Mouse (Mus musculus) hindbrain, embryonic 10.5 days (tissue): Measurements from ENCODE around the gene Dlx4. TPM values are rescaled to one million over a fixed set of nuclear protein-coding genes. Genes with fewer than 3 reads are reported as not detected.

Source experiments
- DNase-seq: peaks from one replicate; pipeline ENCODE4 v3.0.0-alpha.2; 2017; ENCODE audit warnings: low spot score
- H3K27ac ChIP-seq: fragments of 300-500 bp; sonication (generic); 2 replicates; pipeline ENCODE4 v1.5.1; 2016; ENCODE audit warnings: mild to moderate bottlenecking, moderate library complexity
- H3K27me3 ChIP-seq: fragments of 300-500 bp; sonication (generic); 2 replicates; pipeline ENCODE4 v1.6.1; 2016; ENCODE audit warnings: mild to moderate bottlenecking; ENCODE audit not compliant: poor library complexity, insufficient read depth, severe bottlenecking
- H3K36me3 ChIP-seq: fragments of 300-500 bp; sonication (generic); 2 replicates; pipeline ENCODE4 v1.6.1; 2016; ENCODE audit warnings: mild to moderate bottlenecking, moderate library complexity
- H3K4me1 ChIP-seq: fragments of 300-500 bp; sonication (generic); replicated peaks from 2 replicates; pipeline ENCODE4 v1.6.1; 2016; ENCODE audit warnings: mild to moderate bottlenecking
- H3K4me3 ChIP-seq: fragments of 300-500 bp; sonication (generic); 2 replicates; pipeline ENCODE4 v1.5.1; 2016; ENCODE audit warnings: mild to moderate bottlenecking, moderate library complexity
- H3K9me3 ChIP-seq: fragments of 300-500 bp; sonication (generic); 2 replicates; pipeline ENCODE4 v1.6.1; 2016; ENCODE audit warnings: mild to moderate bottlenecking, moderate library complexity
- WGBS: fragments of 180-500 bp; shearing (Covaris S2); methylation state at CpG from one replicate; pipeline ENCODE4 v1.1.7; 2016; 5-methylcytosine and 5-hydroxymethylcytosine counted together
- polyA plus RNA-seq: library from polyadenylated mRNA; unstranded; fragments of >200 nt; fragmentation: Nextera tagmentation; extraction: Ambion mirVana; gene quantifications from 2 replicates; pipeline ENCODE4 v1.2.1, GENCODE M21; 2016

Gene Dlx4
- 0.25 and 0.31 TPM in 2 replicates for polyA plus RNA-seq

GRCm38 (mm10) chr11:95145851-95146403, at the start of gene Dlx4:
Dlx4 (minus strand) TSS chr11:95146263.
- Histone ChIP-seq H3K36me3 (no peaks in the 10 kb centered on the region), H3K27ac (0 out of 2 replicates have a peak within 1 kb of the TSS, but pooled peaks have one; percentile 6), H3K27me3 (peaks cover 100% of the 10 kb centered on the region), H3K4me3 (peak within 1 kb of the TSS; percentile 55), H3K4me1 (peaks cover 28% of the 10 kb centered on the region), H3K9me3 (no peaks in the 10 kb centered on the region)
- peak; percentile 69 for DNase-seq
- WGBS = under 1% methylated on average over 48 of the region's 48 CpGs

GRCm38 (mm10) chr11:95189863-95190262, 43.8 kb upstream of the Dlx4 start:
- Histone ChIP-seq H3K4me1 (peaks cover 41% of the 10 kb centered on the region), H3K36me3 (no peaks in the 10 kb centered on the region), H3K27ac (no peak overlapping the region), H3K4me3 (no peak overlapping the region), H3K9me3 (no peaks in the 10 kb centered on the region), H3K27me3 (peaks cover 54% of the 10 kb centered on the region)
- WGBS = 66% methylated on average over 11 of the region's 11 CpGs
- no peak for DNase-seq

- 89% methylated on average over 7 of the region's 7 CpGs for WGBS
- Histone ChIP-seq H3K27me3 (peaks cover 67% of the 10 kb centered on the region), H3K4me1 (peaks cover 55% of the 10 kb centered on the region), H3K4me3 (no peak overlapping the region), H3K36me3 (no peaks in the 10 kb centered on the region), H3K9me3 (no peaks in the 10 kb centered on the region), H3K27ac (peak overlapping the region; percentile 81)
- no peak for DNase-seq
These were observed 40.8 kb upstream of the Dlx4 start for GRCm38 (mm10) chr11:95186826-95187225.

GRCm38 (mm10) chr11:95185700-95186099, 39.6 kb upstream of the Dlx4 start:
- peak overlapping the region; percentile 81 for H3K27ac ChIP-seq
- H3K4me1 ChIP-seq = peaks cover 56% of the 10 kb centered on the region
- DNase-seq = peak; percentile 51
- H3K36me3 ChIP-seq = no peaks in the 10 kb centered on the region
- no peak overlapping the region for H3K4me3 ChIP-seq
- H3K9me3 ChIP-seq = no peaks in the 10 kb centered on the region
- WGBS = 29% methylated on average over 11 of the region's 11 CpGs
- H3K27me3 ChIP-seq = peaks cover 68% of the 10 kb centered on the region

- Histone ChIP-seq H3K27ac (peak overlapping the region; percentile 81), H3K4me1 (peaks cover 59% of the 10 kb centered on the region), H3K4me3 (no peak overlapping the region), H3K36me3 (no peaks in the 10 kb centered on the region), H3K27me3 (peaks cover 63% of the 10 kb centered on the region), H3K9me3 (no peaks in the 10 kb centered on the region)
- 32% methylated on average over 5 of the region's 5 CpGs for WGBS
- no peak for DNase-seq
These were observed 38.5 kb upstream of the Dlx4 start for GRCm38 (mm10) chr11:95184561-95184960.

GRCm38 (mm10) chr11:95179311-95179710, 33.2 kb upstream of the Dlx4 start:
- DNase-seq = no peak
- H3K27me3 ChIP-seq = peaks cover 40% of the 10 kb centered on the region
- peak overlapping the region; percentile 6 for H3K27ac ChIP-seq
- H3K4me1 ChIP-seq = peaks cover 31% of the 10 kb centered on the region
- no peaks in the 10 kb centered on the region for H3K36me3 ChIP-seq
- 70% methylated on average over 12 of the region's 12 CpGs for WGBS
- H3K4me3 ChIP-seq = no peak overlapping the region
- H3K9me3 ChIP-seq = no peaks in the 10 kb centered on the region

- DNase-seq = no peak
- Histone ChIP-seq H3K9me3 (no peaks in the 10 kb centered on the region), H3K27me3 (peaks cover 5% of the 10 kb centered on the region), H3K4me1 (peaks cover 7% of the 10 kb centered on the region; the same call in 1 of the 2 replicates), H3K27ac (no peak overlapping the region), H3K4me3 (no peak overlapping the region), H3K36me3 (no peaks in the 10 kb centered on the region)
- 79% methylated on average over 5 of the region's 5 CpGs for WGBS
These were observed 19.8 kb upstream of the Dlx4 start for GRCm38 (mm10) chr11:95165857-95166256.

- no peak overlapping the region for H3K4me3 ChIP-seq
- 69% methylated on average over 4 of the region's 4 CpGs for WGBS
- peaks cover 7% of the 10 kb centered on the region; the same call in 1 of the 2 replicates for H3K4me1 ChIP-seq
- H3K27me3 ChIP-seq = peaks cover 12% of the 10 kb centered on the region
- no peak overlapping the region for H3K27ac ChIP-seq
- no peak for DNase-seq
- H3K9me3 ChIP-seq = no peaks in the 10 kb centered on the region
- no peaks in the 10 kb centered on the region for H3K36me3 ChIP-seq
These were observed 15.6 kb upstream of the Dlx4 start for GRCm38 (mm10) chr11:95161708-95162107.

GRCm38 (mm10) chr11:95160693-95161092, 14.6 kb upstream of the Dlx4 start:
- no peak for DNase-seq
- WGBS = 47% methylated on average over 7 of the region's 7 CpGs

GRCm38 (mm10) chr11:95159763-95160371, 13.8 kb upstream of the Dlx4 start:
- Histone ChIP-seq H3K27me3 (peaks cover 27% of the 10 kb centered on the region), H3K4me1 (no peaks in the 10 kb centered on the region), H3K27ac (no peak overlapping the region), H3K9me3 (no peaks in the 10 kb centered on the region), H3K36me3 (no peaks in the 10 kb centered on the region), H3K4me3 (no peak overlapping the region)
- DNase-seq = no peak
- WGBS = 87% methylated on average over 8 of the region's 8 CpGs

More at GRCm38 (mm10) chr11:95160693-95161092, 14.6 kb upstream of the Dlx4 start:
- H3K4me3 ChIP-seq = no peak overlapping the region
- peaks cover 2% of the 10 kb centered on the region; the same call in 1 of the 2 replicates for H3K4me1 ChIP-seq
- H3K27ac ChIP-seq = no peak overlapping the region
- peaks cover 19% of the 10 kb centered on the region for H3K27me3 ChIP-seq
- H3K9me3 ChIP-seq = no peaks in the 10 kb centered on the region
- no peaks in the 10 kb centered on the region for H3K36me3 ChIP-seq

GRCm38 (mm10) chr11:95157872-95158271, 11.8 kb upstream of the Dlx4 start:
- H3K36me3 ChIP-seq = no peaks in the 10 kb centered on the region
- DNase-seq = no peak
- no peaks in the 10 kb centered on the region for H3K4me1 ChIP-seq
- no peak overlapping the region for H3K4me3 ChIP-seq
- 71% methylated on average over 5 of the region's 5 CpGs for WGBS
- H3K27ac ChIP-seq = no peak overlapping the region
- H3K9me3 ChIP-seq = no peaks in the 10 kb centered on the region
- peaks cover 47% of the 10 kb centered on the region for H3K27me3 ChIP-seq

- H3K4me3 ChIP-seq = no peak overlapping the region
- DNase-seq = no peak
- 56% methylated on average over 5 of the region's 5 CpGs for WGBS
- no peaks in the 10 kb centered on the region for H3K36me3 ChIP-seq
- peaks cover 53% of the 10 kb centered on the region for H3K27me3 ChIP-seq
- no peak overlapping the region for H3K27ac ChIP-seq
- H3K9me3 ChIP-seq = no peaks in the 10 kb centered on the region
- H3K4me1 ChIP-seq = no peaks in the 10 kb centered on the region
These were observed 11.3 kb upstream of the Dlx4 start for GRCm38 (mm10) chr11:95157356-95157755.

- Histone ChIP-seq H3K27me3 (peaks cover 66% of the 10 kb centered on the region), H3K36me3 (no peaks in the 10 kb centered on the region), H3K9me3 (no peaks in the 10 kb centered on the region), H3K4me1 (0 out of 2 replicates have a peak, but pooled peaks cover 3% of the 10 kb centered on the region), H3K27ac (no peak overlapping the region), H3K4me3 (no peak overlapping the region)
- no peak for DNase-seq
- 76% methylated on average over 2 of the region's 2 CpGs for WGBS
These were observed 9.4 kb upstream of the Dlx4 start for GRCm38 (mm10) chr11:95155511-95155910.
